Mouse (Mus musculus): Measurements from ENCODE around the gene Gnat1.

The Gnat1 gene

GRCm38 (mm10) chr9:107650225-107650624, 29.3 kb downstream of the Gnat1 start:
- CTCF ChIA-PET: interaction anchor here in 3 of 4 experiments (0.7 to 1.8 kb wide), 6 partner anchors 19 to 88 kb away, joined by 3 to 9 read pairs (median 4); partner anchors contain the start of gene Slc38a3 (in 1 of the 3)
- POLR2A ChIA-PET: interaction anchor here in 3 of 4 experiments (0.7 to 2.2 kb wide), 6 partner anchors 15 to 312 kb away, joined by 3 to 7 read pairs (median 3); partner anchors contain the start of gene Gnai2 (in 1 of the 3)

GRCm38 (mm10) chr9:107648767-107649166, 30.7 kb downstream of the Gnat1 start:
- CTCF ChIA-PET: interaction anchor here in 2 of 4 experiments (0.8 to 1.6 kb wide), 2 partner anchors 29 to 90 kb away, joined by 3 to 5 read pairs; no protein-coding TSS in a partner anchor
- POLR2A ChIA-PET: interaction anchor here in 1 of 4 experiments (1.0 kb wide), 1 partner anchor 38 kb away, joined by 3 read pairs; no protein-coding TSS in a partner anchor

GRCm38 (mm10) chr9:107646975-107647374, 32.5 kb downstream of the Gnat1 start:
- POLR2A ChIA-PET: interaction anchor here (0.6 to 4.8 kb wide), 17 partner anchors 11 to 225 kb away, joined by 3 to 42 read pairs (median 4); partner anchors contain the start of genes Gnai2 (in 1 of the 4), Slc38a3 (in 1 of the 4) and Zmynd10 (in 1 of the 4)
- CTCF ChIA-PET: interaction anchor here (0.5 to 5.6 kb wide), 46 partner anchors 8 to 1927 kb away, joined by 3 to 161 read pairs (median 4); partner anchors contain the start of genes Gnai2 (in 3 of the 4), Ifrd2 (in 1 of the 4), Sema3b (in 1 of the 4) and Sema3f (in 1 of the 4)

- ChIA-PET CTCF (interaction anchor here (0.5 to 5.6 kb wide), 122 partner anchors 9 to 639 kb away, joined by 3 to 161 read pairs (median 5); partner anchors contain the start of genes Gnai2 (in 3 of the 4), Gnat1 (in 2 of the 4), Hyal3 (in 2 of the 4) and Zmynd10 (in 2 of the 4)), POLR2A (interaction anchor here (0.6 to 4.8 kb wide), 38 partner anchors 9 to 112 kb away, joined by 3 to 42 read pairs (median 4); partner anchors contain the start of genes Gnai2 (in 2 of the 4), Tmem115 (in 2 of the 4), Hyal1 (in 1 of the 4) and Slc38a3 (in 1 of the 4))
Observed at GRCm38 (mm10) chr9:107645577-107645976, 33.9 kb downstream of the Gnat1 start.

DNA sequence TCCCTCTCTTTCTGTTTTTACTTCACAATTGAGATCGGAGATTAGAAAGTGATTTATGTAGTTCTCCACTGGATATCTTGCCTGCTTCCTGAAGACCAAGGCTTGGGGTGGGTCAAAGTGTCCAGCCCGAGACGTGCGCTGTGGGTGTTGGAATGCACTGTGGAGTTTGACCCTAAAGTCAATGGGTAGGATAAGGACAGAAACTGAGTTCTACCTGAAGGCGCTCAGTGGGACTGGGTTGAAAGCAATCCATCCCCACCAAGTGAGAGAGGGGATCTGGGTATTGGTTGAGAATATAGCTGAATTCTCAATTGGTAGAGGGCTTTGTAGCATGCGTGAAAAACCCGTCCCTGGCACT, 34.4 kb downstream of the Gnat1 start:
- POLR2A ChIA-PET: interaction anchor here (0.6 to 4.8 kb wide), 50 partner anchors 9 to 305 kb away, joined by 3 to 42 read pairs (median 4); partner anchors contain the start of genes Gnai2 (in 3 of the 4), Hyal1 (in 1 of the 4), Slc38a3 (in 1 of the 4) and Tmem115 (in 1 of the 4)
- CTCF ChIA-PET: interaction anchor here (0.5 to 5.6 kb wide), 142 partner anchors 8 to 1155 kb away, joined by 3 to 161 read pairs (median 5); partner anchors contain the start of genes Gnai2 (in 3 of the 4), Gnat1 (in 2 of the 4), Hyal3 (in 2 of the 4) and Ifrd2 (in 2 of the 4)

- POLR2A ChIA-PET: interaction anchor here (0.6 to 4.8 kb wide), 41 partner anchors 8 to 305 kb away, joined by 3 to 42 read pairs (median 4); partner anchors contain the start of genes Gnai2 (in 3 of the 4), Ifrd2 (in 1 of the 4), Slc38a3 (in 1 of the 4) and Tusc2 (in 1 of the 4)
Observed at GRCm38 (mm10) chr9:107644495-107645152, 34.9 kb downstream of the Gnat1 start.

GRCm38 (mm10) chr9:107643544-107644214, 35.8 kb downstream of the Gnat1 start:
- ChIA-PET POLR2A (interaction anchor here (0.5 to 4.8 kb wide), 38 partner anchors 7 to 1016 kb away, joined by 3 to 42 read pairs (median 4); partner anchors contain the start of genes Gnai2 (in 3 of the 4), Ifrd2 (in 1 of the 4) and Mon1a (in 1 of the 4)), CTCF (interaction anchor here (0.5 to 5.6 kb wide), 71 partner anchors 8 to 424 kb away, joined by 3 to 161 read pairs (median 5); partner anchors contain the start of genes Gnai2 (in 4 of the 4), Ifrd2 (in 2 of the 4), Cyb561d2 (in 1 of the 4) and Hyal1 (in 1 of the 4))

More at GRCm38 (mm10) chr9:107644495-107645152, 34.9 kb downstream of the Gnat1 start:
- CTCF ChIA-PET: interaction anchor here (0.5 to 5.6 kb wide), 83 partner anchors 9 to 1155 kb away, joined by 3 to 161 read pairs (median 5); partner anchors contain the start of genes Gnai2 (in 4 of the 4), Ifrd2 (in 2 of the 4), Apeh (in 1 of the 4) and Cyb561d2 (in 1 of the 4)

GRCm38 (mm10) chr9:107641666-107642065, 37.8 kb downstream of the Gnat1 start:
- ChIA-PET CTCF (interaction anchor here in 3 of 4 experiments (0.7 to 2.7 kb wide), 16 partner anchors 11 to 250 kb away, joined by 3 to 20 read pairs (median 4); no protein-coding TSS in a partner anchor), POLR2A (interaction anchor here in 3 of 4 experiments (0.6 to 2.7 kb wide), 17 partner anchors 9 to 1056 kb away, joined by 3 to 18 read pairs (median 4); no protein-coding TSS in a partner anchor)

DNA sequence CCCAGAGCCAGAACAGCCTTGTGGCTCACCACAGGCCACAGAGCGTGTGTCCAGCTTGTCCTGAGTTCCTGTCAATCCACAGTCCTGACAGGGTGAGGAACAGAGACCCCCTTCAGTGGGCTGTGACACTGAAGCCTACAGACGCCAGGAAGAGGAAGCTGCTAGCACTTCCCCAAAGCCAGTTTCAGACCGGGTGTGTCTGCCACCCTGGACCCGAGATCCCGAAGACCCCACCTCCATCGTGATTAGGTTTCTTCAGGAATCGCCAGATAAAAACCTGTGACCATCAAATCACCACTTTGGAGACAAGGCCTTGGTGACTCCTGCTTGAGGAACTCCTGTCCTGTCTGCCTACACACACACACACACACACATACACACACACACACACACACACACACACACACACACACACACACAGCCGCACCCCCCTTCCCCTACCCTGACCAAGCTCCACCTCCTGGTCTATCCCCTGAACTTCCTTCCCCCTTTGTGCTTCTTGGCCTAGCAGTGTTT, 39.2 kb downstream of the Gnat1 start:
- POLR2A ChIA-PET: interaction anchor here in 3 of 4 experiments (0.5 to 2.7 kb wide), 14 partner anchors 10 to 114 kb away, joined by 3 to 18 read pairs (median 4); no protein-coding TSS in a partner anchor
- CTCF ChIA-PET: interaction anchor here (0.6 to 2.7 kb wide), 17 partner anchors 10 to 1397 kb away, joined by 3 to 20 read pairs (median 4); partner anchors contain the start of genes Cyb561d2 (in 1 of the 4) and Nprl2 (in 1 of the 4)

DNA sequence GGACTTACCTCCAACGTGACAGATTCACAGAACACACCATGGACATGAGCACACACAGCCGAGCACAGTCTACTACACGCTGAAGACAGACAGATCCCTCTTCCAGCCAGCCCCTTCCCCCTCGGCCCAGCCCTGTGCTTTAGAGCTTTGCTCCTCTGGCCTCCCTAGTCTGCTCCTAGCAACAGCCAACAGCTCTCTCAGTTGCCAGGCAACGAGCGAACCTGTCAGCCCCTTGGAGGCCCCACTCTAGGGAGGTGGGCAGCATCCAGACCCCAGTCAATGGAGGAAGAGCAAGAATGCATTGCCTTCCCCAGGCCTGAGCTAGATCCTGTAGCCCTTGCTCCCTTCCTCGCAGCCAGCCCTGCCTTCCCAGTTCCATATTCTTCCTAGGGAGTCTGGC, 42.4 kb downstream of the Gnat1 start:
- POLR2A ChIA-PET: interaction anchor here in 2 of 4 experiments (1.0 to 4.3 kb wide), 8 partner anchors 8 to 82 kb away, joined by 3 to 59 read pairs (median 22); partner anchors contain the start of gene Hyal2 (in 1 of the 2)
- CTCF ChIA-PET: interaction anchor here (0.6 to 3.9 kb wide), 7 partner anchors 8 to 50 kb away, joined by 3 to 21 read pairs (median 4); partner anchors contain the start of gene Ifrd2 (in 1 of the 4)

GRCm38 (mm10) chr9:107635279-107636028, 44.1 kb downstream of the Gnat1 start, which contains the start of gene Gnai2:
Gene Gnai2, minus strand, starts transcription at chr9:107635367.
- POLR2A ChIA-PET: interaction anchor here (0.6 to 4.3 kb wide), 67 partner anchors 9 to 1197 kb away, joined by 3 to 59 read pairs (median 4); partner anchors contain the start of genes Hyal1 (in 3 of the 4), Cyb561d2 (in 2 of the 4), Hyal3 (in 2 of the 4) and Ifrd2 (in 2 of the 4)

DNA sequence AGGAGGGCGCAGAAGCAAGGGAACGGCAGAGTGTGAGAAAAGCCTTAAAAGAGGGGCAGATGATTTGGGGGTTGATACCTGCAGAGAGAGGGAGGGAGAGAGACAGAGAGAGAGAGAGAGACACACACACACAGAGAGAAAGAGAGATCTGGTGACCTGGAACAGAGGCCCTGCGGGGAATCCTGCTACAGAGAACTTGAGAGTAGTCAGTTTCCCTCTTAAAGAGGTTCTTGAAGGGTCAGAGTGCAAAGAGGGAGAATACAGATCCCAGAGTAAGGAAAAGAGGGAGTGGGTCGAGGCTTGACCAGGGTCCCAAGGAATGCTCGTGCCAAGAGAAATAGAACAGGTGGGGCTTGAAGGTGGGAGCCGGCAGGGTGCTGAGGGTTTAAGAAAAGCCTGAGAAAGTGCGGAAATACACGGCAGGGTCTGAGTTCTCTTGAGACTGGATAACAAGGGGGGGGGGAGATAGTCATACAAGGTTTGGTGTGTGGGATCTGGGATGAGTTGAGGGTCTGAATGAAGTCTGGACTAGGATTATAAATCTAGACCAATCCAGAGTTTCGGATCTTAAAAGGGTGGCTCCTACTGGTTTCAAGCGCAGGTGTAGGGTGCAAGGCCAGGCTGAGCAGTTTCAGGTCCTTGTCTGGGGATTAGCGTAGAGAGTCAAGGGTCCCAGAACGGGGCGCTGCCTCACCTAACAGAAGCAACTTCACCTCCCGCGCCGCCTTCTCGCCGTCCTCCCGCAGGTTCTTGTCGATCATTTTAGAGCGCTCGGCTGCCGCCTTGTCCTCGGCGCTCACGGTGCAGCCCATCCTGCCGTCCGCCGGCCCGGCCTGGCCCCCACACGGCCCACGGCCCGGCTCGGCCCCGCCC, 44.9 kb downstream of the Gnat1 start:
- POLR2A ChIA-PET: interaction anchor here (0.5 to 4.3 kb wide), 63 partner anchors 8 to 1197 kb away, joined by 3 to 59 read pairs (median 4); partner anchors contain the start of genes Hyal1 (in 3 of the 4), Cyb561d2 (in 2 of the 4), Hyal3 (in 2 of the 4) and Ifrd2 (in 2 of the 4)
- CTCF ChIA-PET: interaction anchor here (0.6 to 3.9 kb wide), 32 partner anchors 8 to 272 kb away, joined by 3 to 53 read pairs (median 5); partner anchors contain the start of genes Hyal3 (in 1 of the 4), Mst1r (in 1 of the 4), Slc38a3 (in 1 of the 4) and Zmynd10 (in 1 of the 4)

More at GRCm38 (mm10) chr9:107635279-107636028, 44.1 kb downstream of the Gnat1 start, which contains the start of gene Gnai2:
- CTCF ChIA-PET: interaction anchor here (0.6 to 3.9 kb wide), 34 partner anchors 9 to 944 kb away, joined by 3 to 53 read pairs (median 5); partner anchors contain the start of genes Hyal3 (in 1 of the 4), Mst1r (in 1 of the 4), Slc38a3 (in 1 of the 4) and Zmynd10 (in 1 of the 4)

DNA sequence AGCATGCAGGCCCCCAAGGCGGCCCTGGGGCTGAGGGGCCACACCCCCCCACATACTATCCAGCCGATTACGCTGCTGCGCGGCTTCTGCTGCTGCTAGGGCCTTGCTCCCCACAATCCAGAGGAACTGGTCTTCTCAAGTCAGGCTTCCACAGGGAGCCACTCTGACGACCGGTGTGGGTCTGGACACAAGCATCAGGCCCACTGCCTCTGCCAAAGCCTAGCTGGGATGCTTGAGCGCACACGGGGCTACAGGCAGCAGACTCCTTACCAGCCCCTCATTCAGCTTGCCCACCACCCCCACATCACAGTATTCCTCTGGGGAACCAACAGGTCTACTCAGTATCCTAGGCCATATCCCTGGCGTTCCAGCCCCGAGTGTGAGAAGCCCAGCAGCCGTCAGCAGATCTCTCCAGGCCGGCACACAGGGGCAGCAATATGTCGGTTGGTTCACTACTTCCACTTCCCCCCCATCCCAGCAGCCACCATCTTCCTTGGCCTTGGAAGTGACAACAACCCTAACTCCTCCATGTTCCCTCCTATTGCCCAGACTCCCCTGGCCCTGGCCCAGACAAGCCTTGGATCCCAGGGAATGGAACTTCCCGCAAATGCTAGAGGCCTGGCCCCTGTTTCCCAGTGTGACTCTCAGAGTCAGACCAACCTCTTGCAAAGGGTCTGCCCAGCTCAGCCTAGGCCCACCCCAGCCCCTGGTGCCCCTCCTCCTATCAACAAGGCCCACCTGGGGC, 45.7 kb downstream of the Gnat1 start:
- CTCF ChIA-PET: interaction anchor here in 2 of 4 experiments (0.8 to 3.9 kb wide), 4 partner anchors 11 to 43 kb away, joined by 3 to 23 read pairs (median 18); no protein-coding TSS in a partner anchor
- POLR2A ChIA-PET: interaction anchor here in 2 of 4 experiments (0.5 to 4.3 kb wide), 5 partner anchors 10 to 640 kb away, joined by 3 to 55 read pairs (median 3); no protein-coding TSS in a partner anchor

Measured in embryonic stem cell, embryonic (primary cell).